In the genomic region with DNA sequence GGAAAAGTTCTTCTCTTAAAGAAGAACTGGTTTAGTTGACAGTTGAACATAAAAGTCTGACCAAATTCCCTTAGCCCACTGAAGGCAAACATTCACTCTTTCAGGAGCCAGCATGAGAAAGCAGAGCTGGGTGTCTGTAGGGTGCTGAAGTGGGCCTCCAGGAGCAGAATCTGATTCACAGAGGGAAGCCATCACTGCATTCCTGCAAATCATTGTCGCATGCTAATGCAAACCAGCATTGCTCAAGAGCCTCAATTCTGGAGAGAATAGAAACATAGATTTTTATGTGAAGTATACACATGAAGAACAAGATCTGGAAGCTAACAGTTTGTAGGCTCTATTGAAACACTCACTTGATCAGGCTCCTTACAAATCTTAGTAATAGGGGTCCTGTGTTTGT, we compare ENCODE assay signal across 25 mouse cellular contexts. TPM values are rescaled to one million over a fixed set of nuclear protein-coding genes. Genes with fewer than 3 reads are reported as not detected.
"Had no signal": no experiment of that assay in that cellular context is flagged by ENCODE, and none has a peak within 500 bp of the region (broad histone marks: within the 10 kb centered on the region; RNA-seq: fewer than 3 reads in every experiment).

No protein-coding gene starts in this region.

- ATAC-seq: inflammation-experienced regulatory T-cells, adult 6 months; intestine, embryonic 15.5 days; intestine, postnatal 0 days had no signal

- DNase-seq: gastrocnemius, adult 2 months; gastrocnemius, postnatal 10 days; gastrocnemius, postnatal 25 days; heart, adult 2 months; heart, postnatal 4 days; kidney, adult 18-20 months; kidney, adult 8-10 months; kidney, postnatal 10 days; kidney, postnatal 25 days; liver; liver, embryonic 13.5 days had no signal

- H3K9ac ChIP-seq: heart, embryonic 13.5 days; heart, embryonic 15.5 days; hindbrain, embryonic 12.5 days; hindbrain, embryonic 14.5 days; intestine, embryonic 15.5 days; limb, embryonic 12.5 days; liver, embryonic 13.5 days had no signal

- H3K4me1 ChIP-seq: heart, embryonic 15.5 days; intestine, embryonic 15.5 days; limb, embryonic 12.5 days; liver, embryonic 13.5 days had no signal

- H3K4me3 ChIP-seq: gastrocnemius, adult 2 months; heart, adult 2 months; heart, embryonic 13.5 days; heart, embryonic 15.5 days; hindbrain, embryonic 10.5 days; hindbrain, embryonic 12.5 days; intestine, embryonic 15.5 days; layer of hippocampus, adult 2 months; left cerebral cortex, adult 2 months; limb, embryonic 10.5 days; limb, embryonic 12.5 days; liver, embryonic 13.5 days had no signal

- H3K27me3 ChIP-seq: heart, embryonic 13.5 days; heart, embryonic 15.5 days; hindbrain, embryonic 12.5 days; intestine, embryonic 15.5 days; limb, embryonic 12.5 days; liver, embryonic 13.5 days had no signal

- H3K27ac ChIP-seq: gastrocnemius, adult 2 months; heart, adult 2 months; heart, embryonic 13.5 days; heart, embryonic 15.5 days; hindbrain, embryonic 10.5 days; hindbrain, embryonic 12.5 days; intestine, embryonic 15.5 days; layer of hippocampus, adult 2 months; left cerebral cortex, adult 2 months; limb, embryonic 10.5 days; liver, embryonic 13.5 days had no signal

- H3K9me3 ChIP-seq: heart, embryonic 13.5 days; heart, embryonic 15.5 days; hindbrain, embryonic 10.5 days; hindbrain, embryonic 12.5 days; intestine, embryonic 15.5 days; limb, embryonic 10.5 days; limb, embryonic 12.5 days; liver, embryonic 13.5 days had no signal

- H3K4me2 ChIP-seq: heart, embryonic 11.5 days; heart, embryonic 13.5 days; heart, embryonic 15.5 days; hindbrain, embryonic 12.5 days; hindbrain, embryonic 14.5 days; intestine, embryonic 15.5 days; limb, embryonic 12.5 days; liver, embryonic 11.5 days; liver, embryonic 13.5 days had no signal

- H3K36me3 ChIP-seq: heart, embryonic 13.5 days; heart, embryonic 15.5 days; hindbrain, embryonic 10.5 days; hindbrain, embryonic 12.5 days; intestine, embryonic 15.5 days; limb, embryonic 10.5 days; limb, embryonic 12.5 days; liver, embryonic 13.5 days had no signal

RNA-seq across cellular contexts. Expression of a gene that starts 57.6 kb away (rescaled TPM):
- polyA plus RNA-seq: inflammation-experienced regulatory T-cells, adult 6 months had no signal
